Mouse (Mus musculus) retina, postnatal 1 day (tissue): ENCODE results near the gene Tmem120b.

ENCODE experiments used
- DNase-seq: peaks from one replicate; pipeline ENCODE4 v3.0.0-alpha.2; 2012

The Tmem120b gene

GRCm38 (mm10) chr5:123141555-123142160 is 73.4 kb downstream of the Tmem120b start:
- DNase-seq = no peak

GRCm38 (mm10) chr5:123142161-123143157 is 74.2 kb downstream of the Tmem120b start, which contains the start of gene Setd1b:
Setd1b (plus strand) TSS chr5:123142193.
- peak; percentile 78 for DNase-seq

- peak; percentile 79 for DNase-seq
Measured at GRCm38 (mm10) chr5:123143251-123143970, 75.2 kb downstream of the Tmem120b start.

GRCm38 (mm10) chr5:123143971-123144745 is 75.9 kb downstream of the Tmem120b start:
- peak; percentile 47 for DNase-seq

GRCm38 (mm10) chr5:123144746-123145590 is 76.8 kb downstream of the Tmem120b start:
- no peak for DNase-seq

GRCm38 (mm10) chr5:123146357-123146756 is 78.1 kb downstream of the Tmem120b start:
- no peak for DNase-seq

GRCm38 (mm10) chr5:123147569-123147968 is 79.4 kb downstream of the Tmem120b start:
- DNase-seq = no peak

GRCm38 (mm10) chr5:123148073-123148722 is 80.0 kb downstream of the Tmem120b start:
- no peak for DNase-seq

GRCm38 (mm10) chr5:123149451-123150400 is 81.5 kb downstream of the Tmem120b start:
- peak; percentile 91 for DNase-seq

GRCm38 (mm10) chr5:123150641-123151040 is 82.4 kb downstream of the Tmem120b start:
- DNase-seq = no peak

GRCm38 (mm10) chr5:123151077-123151476 is 82.9 kb downstream of the Tmem120b start:
- no peak for DNase-seq

- no peak for DNase-seq
Measured at GRCm38 (mm10) chr5:123151707-123152362, 83.6 kb downstream of the Tmem120b start.

GRCm38 (mm10) chr5:123152901-123153300 is 84.7 kb downstream of the Tmem120b start:
- no peak for DNase-seq

- DNase-seq = peak; percentile 85
Measured at GRCm38 (mm10) chr5:123155425-123155824, 87.2 kb downstream of the Tmem120b start.

- DNase-seq = peak; percentile 38
Measured at GRCm38 (mm10) chr5:123156763-123157162, 88.5 kb downstream of the Tmem120b start.

- DNase-seq = no peak
Measured at GRCm38 (mm10) chr5:123157972-123158371, 89.8 kb downstream of the Tmem120b start.

- DNase-seq = no peak
Measured at GRCm38 (mm10) chr5:123159446-123159845, 91.2 kb downstream of the Tmem120b start.

GRCm38 (mm10) chr5:123159866-123160265 is 91.7 kb downstream of the Tmem120b start:
- no peak for DNase-seq

GRCm38 (mm10) chr5:123160341-123160740 is 92.1 kb downstream of the Tmem120b start:
- no peak for DNase-seq
